Mouse (Mus musculus) c-Kit-negative CD71-positive TER-119-positive erythroid progenitor cells, embryonic 14.5 days (primary cell): ENCODE results near the gene Washc3.

Experiments
- DNase-seq: peaks from one replicate; pipeline ENCODE4 v3.0.0-alpha.2; 2013; ENCODE audit warnings: low read depth, low spot score

Gene Washc3

DNA sequence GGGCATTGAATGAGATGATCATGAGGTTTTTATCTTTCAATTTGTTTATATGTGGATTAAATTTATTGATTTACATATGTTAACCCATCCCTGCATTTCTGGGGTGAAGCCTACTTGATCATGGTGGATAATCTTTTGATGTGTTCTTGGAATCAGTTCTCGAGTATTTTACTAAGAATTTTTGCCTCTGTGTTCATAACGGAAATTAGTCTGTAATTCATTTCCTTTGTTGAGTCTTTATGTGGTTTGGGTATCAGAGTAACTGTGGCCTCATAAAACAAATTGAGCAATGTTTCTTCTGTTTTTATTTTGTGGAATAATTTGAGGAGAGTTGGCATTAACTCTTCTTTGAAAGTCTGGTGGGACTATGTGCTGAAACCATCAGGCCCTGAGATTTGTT is 54.7 kb downstream of the Washc3 start:
- no peak for DNase-seq

DNA sequence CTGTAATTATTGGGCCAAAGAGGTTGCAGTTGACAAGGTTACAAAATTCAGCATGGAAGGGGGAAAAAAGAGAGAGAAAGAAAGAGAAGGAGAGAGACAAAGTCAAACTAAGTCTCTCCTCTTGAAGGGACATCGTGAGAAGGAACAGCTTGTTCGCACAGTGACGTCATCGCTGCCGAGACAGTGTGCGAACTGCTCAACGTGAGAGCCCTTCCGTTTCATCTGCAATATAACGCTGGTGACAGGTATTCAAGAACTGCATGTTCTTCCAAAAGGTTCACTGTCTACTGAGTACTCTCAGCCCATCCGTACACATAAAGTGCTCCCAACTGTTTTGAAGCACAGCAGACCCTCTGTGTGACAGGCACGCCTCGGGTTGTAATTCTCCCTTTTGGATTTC is 59.4 kb downstream of the Washc3 start:
- DNase-seq, result no peak

DNA sequence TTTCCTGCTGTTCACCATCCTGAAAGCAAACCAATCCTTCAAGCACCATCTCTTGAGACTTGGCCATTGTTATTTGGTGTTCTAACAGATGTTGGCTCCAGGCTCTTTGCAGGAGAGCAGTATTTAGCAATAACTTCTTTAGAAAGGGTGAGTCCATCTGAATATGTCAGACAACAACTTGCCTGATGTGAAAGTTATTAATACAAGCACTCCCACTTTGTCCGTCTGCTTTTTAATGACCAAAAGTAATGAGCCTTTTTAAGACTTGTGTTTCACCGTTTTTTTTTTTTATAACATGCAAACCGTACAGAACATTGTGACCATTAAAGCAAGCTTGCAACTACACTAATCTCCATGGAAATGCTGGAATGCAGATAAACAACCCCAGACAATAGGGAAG is 60.3 kb downstream of the Washc3 start:
- no peak for DNase-seq

DNA sequence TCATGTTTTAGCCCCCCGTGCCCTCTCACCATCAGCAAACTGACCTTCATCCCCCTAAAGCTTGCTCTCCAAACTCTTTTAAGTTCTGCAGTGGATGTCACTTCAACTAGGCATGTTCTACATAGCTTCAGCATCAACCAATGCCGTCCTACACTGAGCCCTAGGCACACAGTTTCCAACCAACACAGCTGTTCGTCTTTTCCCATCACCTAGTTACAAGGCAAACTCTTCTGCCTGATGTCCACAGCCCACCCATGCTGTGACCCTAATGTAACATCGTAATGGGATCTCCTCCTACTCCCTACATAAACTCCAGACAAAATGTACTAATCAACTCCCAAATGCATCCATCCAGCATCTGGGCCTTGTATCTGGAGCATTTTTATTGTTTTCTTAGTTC is 62.5 kb downstream of the Washc3 start:
- DNase-seq, result no peak

DNA sequence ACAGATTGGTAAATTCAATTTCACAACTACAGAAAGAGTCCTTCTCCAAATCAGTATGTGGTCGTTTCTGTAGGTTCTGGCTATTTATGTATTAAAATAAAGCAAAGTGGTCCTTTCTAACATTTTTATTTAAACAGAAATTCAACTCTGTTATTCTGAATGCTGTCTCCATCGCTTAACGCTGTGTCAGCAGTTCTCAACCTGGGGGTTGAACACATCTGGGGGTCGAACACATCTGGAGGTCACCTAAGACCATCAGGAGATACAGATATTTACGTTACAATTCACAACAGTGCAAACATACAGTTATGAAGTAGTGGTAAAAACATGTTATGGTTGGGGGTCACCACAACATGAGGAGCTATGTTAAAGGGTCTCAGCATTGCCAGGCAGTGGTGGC is 73.2 kb downstream of the Washc3 start:
- DNase-seq, result no peak

DNA sequence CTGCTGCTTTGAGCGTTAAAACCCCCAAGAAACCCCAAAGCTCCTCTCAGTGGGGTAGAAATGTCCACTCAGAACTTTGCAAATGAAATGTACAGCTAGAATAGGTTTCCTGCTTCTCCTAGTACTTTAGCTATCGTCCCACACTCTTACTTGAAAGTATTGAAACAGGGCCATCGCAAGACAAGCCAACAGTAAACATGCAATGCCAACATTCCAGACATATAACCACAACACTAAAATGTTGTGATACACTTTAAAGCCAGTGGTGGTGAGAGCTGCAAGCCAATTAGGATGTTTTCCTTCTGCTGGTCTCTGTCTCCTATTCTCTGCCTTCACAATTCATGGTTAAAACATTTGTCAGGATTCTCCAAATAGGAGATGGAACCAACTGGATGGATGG is 80.8 kb downstream of the Washc3 start:
- no peak for DNase-seq

DNA sequence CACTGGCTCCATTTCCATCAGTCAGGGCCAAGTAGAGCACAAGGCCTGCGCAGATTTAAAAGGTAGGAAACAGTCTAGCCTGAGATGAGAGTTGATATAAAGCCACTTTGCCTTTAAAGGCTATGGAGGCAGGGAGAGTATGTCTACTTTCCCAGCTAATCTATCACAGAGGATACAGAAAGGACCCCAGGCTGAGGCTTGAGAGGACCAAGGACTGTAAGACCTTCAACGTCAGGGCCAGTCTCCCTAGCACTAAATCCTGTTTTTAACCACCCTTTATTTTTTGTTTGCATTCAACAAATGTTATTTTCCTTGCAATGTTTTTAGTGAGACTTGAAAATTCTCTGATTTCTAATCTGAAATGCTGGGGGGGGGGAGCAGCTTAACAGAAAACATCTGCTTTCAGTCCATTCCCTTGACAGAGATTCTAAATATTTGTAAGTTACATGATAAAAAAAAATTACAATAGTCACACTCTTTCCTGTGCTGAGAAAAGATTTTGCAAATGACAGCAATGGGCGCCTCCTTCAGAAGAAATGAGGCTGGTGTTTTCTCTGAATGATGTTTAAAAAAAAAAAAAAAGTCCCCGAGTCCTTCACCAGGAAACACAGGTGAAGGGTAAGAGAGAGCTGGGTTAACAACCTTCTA is 83.6 kb downstream of the Washc3 start:
- no peak for DNase-seq

DNA sequence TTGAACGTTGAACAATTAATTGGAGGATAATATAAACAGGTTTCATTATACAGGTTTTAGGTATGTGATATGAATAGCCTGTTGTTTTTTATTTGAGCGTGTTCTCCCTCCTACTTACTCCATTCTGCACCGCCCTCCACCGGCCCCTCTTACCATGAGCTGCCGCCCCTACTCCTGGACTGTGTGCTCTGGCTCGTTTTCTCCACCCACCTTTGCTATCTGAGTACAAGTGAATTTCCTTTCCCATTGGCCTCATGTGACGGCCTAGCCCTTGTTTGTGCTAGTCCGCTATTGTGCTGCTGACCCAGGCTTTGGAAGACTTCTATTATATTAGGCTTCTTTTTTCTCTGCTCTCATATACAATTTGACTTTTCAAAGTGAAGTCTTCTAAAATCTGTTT is 86.4 kb downstream of the Washc3 start:
- no peak for DNase-seq

DNA sequence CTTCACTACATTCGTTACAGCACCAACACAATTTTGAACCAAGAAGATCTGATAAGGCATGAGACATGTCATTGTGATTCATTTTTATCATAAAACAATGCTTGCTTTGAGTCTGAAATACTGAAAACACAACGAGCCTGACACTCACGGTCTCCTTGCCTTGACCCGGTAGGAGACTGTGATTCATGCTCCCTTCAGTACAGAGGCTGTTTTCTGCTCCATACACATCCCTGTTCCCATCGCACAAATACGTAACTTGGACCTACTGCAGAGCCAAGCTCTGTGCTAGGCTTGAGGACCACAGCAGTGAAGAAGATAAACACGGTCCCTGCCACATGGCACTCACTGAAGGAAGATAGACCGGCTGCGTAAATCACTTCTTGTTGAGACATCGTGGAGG is 87.2 kb downstream of the Washc3 start:
- DNase-seq, result no peak

DNA sequence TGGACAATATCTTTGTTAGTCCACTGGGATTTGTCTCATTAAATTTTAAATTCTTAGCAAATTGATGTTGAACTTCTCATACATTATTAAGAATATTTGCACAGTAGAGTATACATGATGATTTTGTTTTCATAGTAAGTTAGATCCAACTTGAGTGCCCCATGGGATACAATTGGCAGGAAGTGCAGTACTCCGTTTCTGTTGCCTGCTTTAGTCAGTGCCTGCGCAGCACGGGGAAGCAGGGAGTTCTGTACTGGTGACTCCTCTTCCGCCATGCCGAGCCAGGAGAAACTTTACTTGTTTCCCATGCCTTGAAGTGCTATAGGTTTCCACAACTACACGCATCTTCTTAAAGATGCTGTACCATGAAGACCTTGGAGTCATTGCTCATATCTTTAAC is 94.2 kb downstream of the Washc3 start:
- no peak for DNase-seq
